Mouse (Mus musculus) neural tube, embryonic 10.5 days (tissue): Measurements from ENCODE around the gene Wdr73.
"Not testable (repeated sequence)": the region's sequence is repeated elsewhere in the genome, so short reads cannot be mapped to it uniquely, and the experiment has no call there.

Experiments used
- DNase-seq: peaks from one replicate; pipeline ENCODE4 v3.0.0-alpha.2; 2017; ENCODE audit warnings: low spot score; ENCODE audit errors: extremely low spot score

Gene Wdr73

GRCm38 (mm10) chr7:80900944-80901501, at the start of gene Wdr73:
Gene Wdr73 (minus strand): TSS chr7:80901269.
- DNase-seq: peak; percentile 92

- peak; percentile 97 for DNase-seq
Observed at GRCm38 (mm10) chr7:80947445-80948350, 46.6 kb upstream of the Wdr73 start, which contains the start of gene Sec11a. Gene Sec11a (minus strand): TSS chr7:80947780.

GRCm38 (mm10) chr7:80939808-80940207, 38.7 kb upstream of the Wdr73 start:
- DNase-seq: no peak

GRCm38 (mm10) chr7:80937304-80937666, 36.2 kb upstream of the Wdr73 start:
- DNase-seq: not testable (repeated sequence)

GRCm38 (mm10) chr7:80936617-80937303, 35.7 kb upstream of the Wdr73 start:
- not testable (repeated sequence) for DNase-seq

- no peak for DNase-seq
Observed at GRCm38 (mm10) chr7:80935834-80936233, 34.8 kb upstream of the Wdr73 start.

- no peak for DNase-seq
Observed at GRCm38 (mm10) chr7:80932777-80933176, 31.7 kb upstream of the Wdr73 start.

- no peak for DNase-seq
Observed at GRCm38 (mm10) chr7:80931618-80932207, 30.6 kb upstream of the Wdr73 start.

GRCm38 (mm10) chr7:80923165-80923564, 22.1 kb upstream of the Wdr73 start:
- no peak for DNase-seq

- no peak for DNase-seq
Observed at GRCm38 (mm10) chr7:80919647-80920008, 18.6 kb upstream of the Wdr73 start.

- no peak for DNase-seq
Observed at GRCm38 (mm10) chr7:80918982-80919646, 18.0 kb upstream of the Wdr73 start.

GRCm38 (mm10) chr7:80917916-80918465, 16.9 kb upstream of the Wdr73 start:
- DNase-seq: no peak

GRCm38 (mm10) chr7:80912496-80912895, 11.4 kb upstream of the Wdr73 start:
- no peak for DNase-seq

- DNase-seq: no peak
Observed at GRCm38 (mm10) chr7:80911053-80911452, 10.0 kb upstream of the Wdr73 start.

GRCm38 (mm10) chr7:80904921-80905515, 3.9 kb upstream of the Wdr73 start, which contains the start of gene Nmb:
Gene Nmb (minus strand): TSS chr7:80905076.
- DNase-seq: peak; percentile 60

- DNase-seq: no peak
Observed at GRCm38 (mm10) chr7:80903625-80904422, 2.8 kb upstream of the Wdr73 start.

- DNase-seq: no peak
Observed at GRCm38 (mm10) chr7:80901541-80902274, 639 bp upstream of the Wdr73 start.

GRCm38 (mm10) chr7:80897721-80898120, 3.3 kb downstream of the Wdr73 start:
- DNase-seq: no peak

GRCm38 (mm10) chr7:80897134-80897533, 3.9 kb downstream of the Wdr73 start:
- DNase-seq: no peak
